Mouse (Mus musculus) megakaryocyte, embryonic 14.5 days (primary cell): ENCODE data around the gene Tcea3.

Experiments used
- FLI1 ChIP-seq: IDR thresholded peaks from 2 replicates; pipeline ENCODE4 v1.6.1; 2012; ENCODE audit warnings: low read length, inconsistent platforms, mixed read lengths
- GATA1 ChIP-seq: IDR thresholded peaks from 3 replicates; pipeline ENCODE4 v1.6.1; 2012; ENCODE audit warnings: mixed read lengths, low read length, inconsistent platforms, borderline replicate concordance

- TF ChIP-seq GATA1 = no peak
- TF ChIP-seq FLI1 = no peak
Measured at GRCm38 (mm10) chr4:136309780-136310179, 62.3 kb downstream of the Tcea3 start.
